Mouse (Mus musculus): ENCODE measurements at regions not wholly inside any gene's neighbourhood (a gene's known extent, or its start where the extent isn't known, plus 50 kb on each side); places are given as distances from the start of the nearest gene placed in this dataset.

DNA sequence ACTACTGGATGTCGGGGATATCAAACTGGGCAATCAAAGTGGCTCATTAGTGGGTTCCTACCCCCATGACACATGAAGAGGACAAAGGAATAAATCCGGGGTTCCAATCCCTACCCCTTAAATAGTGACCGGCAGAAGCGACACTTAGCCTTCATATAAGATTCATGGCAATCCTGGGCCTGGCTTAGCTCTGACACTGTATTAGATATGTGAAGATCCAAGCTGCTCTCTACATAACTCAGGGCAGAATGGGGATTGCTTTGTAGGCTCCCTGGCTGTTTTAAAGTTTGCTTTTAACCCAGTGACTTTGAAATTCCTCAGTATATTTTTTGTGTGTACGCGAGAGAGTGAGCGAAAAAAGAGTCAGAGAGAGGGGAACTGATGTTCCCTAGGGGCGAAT lies 236.3 kb upstream of the Cxxc4 start:
- TF ChIP-seq CTCF (IDR thresholded peaks at IDR 0.05; ENCODE audit: insufficient read depth, low read depth, low read length): no peak
- TF ChIP-seq POLR2A (IDR thresholded peaks at IDR 0.05; ENCODE audit: insufficient read depth, low read depth, low read length): no peak

Measured in olfactory bulb, adult 2 months (tissue).